Mouse (Mus musculus): ENCODE measurements around the gene Tmem143.
"Not testable (repeated sequence)": the region's sequence is repeated elsewhere in the genome, so short reads cannot be mapped to it uniquely, and the experiment has no call there.

The Tmem143 gene

GRCm38 (mm10) chr7:45921950-45922600 lies 25.3 kb downstream of the Tmem143 start:
- peak; percentile 28 to 33 for DNase-seq (ENCODE audit: low spot score in 2 of 2)

DNA sequence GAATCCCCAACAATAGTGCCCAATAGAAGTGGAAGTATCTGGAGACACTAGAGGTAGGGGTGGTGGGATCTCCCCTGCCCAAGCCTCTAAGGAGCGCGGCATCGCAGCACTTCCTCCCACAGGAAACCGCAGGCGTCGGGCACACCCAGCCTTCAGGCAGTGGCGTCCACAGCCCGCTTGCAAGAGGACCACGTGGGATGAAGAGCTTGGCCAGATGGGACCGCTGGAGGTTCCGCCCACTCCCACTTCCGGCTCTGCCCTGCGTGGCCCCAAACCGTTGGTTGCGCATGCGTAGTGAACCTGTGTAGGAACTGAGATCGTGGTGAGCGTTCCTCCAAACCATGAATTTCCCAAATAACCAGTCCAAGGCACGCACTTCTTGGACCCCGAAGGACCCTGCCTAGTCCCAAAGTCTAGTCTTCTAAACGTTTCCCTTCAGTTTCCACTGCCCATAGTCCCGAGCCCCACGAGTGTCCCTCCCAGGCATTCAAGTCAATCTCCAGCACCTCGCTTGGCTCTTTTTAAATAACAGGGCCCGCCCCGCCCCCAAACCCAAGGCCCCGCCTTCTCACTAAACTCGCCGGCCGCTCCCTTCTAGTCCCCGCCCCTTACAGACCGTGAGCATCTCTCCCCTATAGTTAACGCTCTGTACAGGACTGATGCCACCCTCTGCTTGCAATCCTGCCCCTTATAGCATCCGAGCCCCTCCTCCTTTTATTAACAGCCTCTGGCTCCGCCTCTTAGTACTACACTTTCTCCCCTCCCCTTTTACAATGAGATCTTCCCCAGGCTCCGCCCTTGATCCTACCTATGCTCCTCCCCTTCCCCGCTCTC lies 26.4 kb downstream of the Tmem143 start:
- DNase-seq (ENCODE audit: low spot score in 2 of 2), result peak; percentile 85 to 94

GRCm38 (mm10) chr7:45923762-45924428 lies 27.2 kb downstream of the Tmem143 start, which contains the start of gene Ccdc114:
TSS of gene Ccdc114 (plus strand) at chr7:45924072.
- peak; percentile 58 to 71 for DNase-seq (ENCODE audit: low spot score in 2 of 2)

GRCm38 (mm10) chr7:45924429-45924816 lies 27.7 kb downstream of the Tmem143 start:
- DNase-seq (ENCODE audit: low spot score in 2 of 2), result peak in 1 of 2 experiments; percentile 64

DNA sequence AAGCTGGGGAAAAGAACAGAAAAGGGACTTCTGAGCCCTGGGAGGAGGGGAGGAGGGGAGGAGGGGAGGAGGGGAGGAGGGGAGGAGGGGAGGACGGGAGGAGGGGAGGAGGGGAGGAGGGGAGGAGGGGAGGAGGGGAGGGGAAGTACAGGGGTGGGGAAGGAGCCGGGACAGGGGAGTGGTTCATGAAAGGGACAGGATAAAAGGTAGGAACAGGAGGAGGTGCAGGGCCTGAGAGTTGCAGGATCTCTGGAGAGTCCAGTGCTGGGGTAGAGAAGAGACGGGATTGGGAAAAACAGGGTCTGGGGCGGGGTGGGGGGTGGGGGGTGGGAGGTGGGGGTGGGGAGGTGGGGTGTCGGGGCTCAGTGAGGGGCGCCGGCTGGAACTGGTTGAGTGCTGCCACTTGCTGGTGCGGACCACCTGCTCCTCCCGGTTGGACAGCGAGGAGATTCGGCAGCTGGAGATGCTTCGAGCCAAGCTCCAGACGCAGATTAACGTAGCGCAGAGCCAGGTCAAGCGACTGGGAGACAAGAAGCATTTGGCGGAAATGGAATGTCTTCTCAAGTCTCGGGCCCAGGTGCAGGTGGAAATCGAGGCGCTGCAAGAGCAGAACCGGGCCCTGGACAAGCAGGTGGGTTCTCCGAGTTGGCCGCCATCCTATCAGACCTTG lies 32.0 kb downstream of the Tmem143 start:
- no peak for DNase-seq (ENCODE audit: low spot score in 2 of 2)

DNA sequence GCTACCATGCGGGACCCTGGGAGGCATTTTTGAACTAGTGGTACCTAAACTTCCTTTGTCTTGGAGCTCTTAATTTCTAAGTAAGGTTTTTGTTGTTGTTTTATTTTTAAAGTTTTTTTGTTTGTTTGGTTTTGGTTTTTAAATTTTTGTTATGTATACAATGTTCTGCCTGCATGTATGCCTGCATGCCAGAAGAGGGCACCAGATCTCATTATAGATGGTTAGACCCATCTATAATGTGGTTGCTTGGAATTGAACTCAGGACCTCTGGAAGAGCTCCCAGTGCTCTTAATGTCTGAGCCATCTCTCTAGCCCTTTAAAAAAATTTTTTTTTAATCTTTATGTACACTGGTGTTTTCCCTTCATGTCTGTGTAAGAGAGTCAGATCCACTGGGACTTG lies 32.9 kb downstream of the Tmem143 start:
- no peak for DNase-seq (ENCODE audit: low spot score in 2 of 2)

DNA sequence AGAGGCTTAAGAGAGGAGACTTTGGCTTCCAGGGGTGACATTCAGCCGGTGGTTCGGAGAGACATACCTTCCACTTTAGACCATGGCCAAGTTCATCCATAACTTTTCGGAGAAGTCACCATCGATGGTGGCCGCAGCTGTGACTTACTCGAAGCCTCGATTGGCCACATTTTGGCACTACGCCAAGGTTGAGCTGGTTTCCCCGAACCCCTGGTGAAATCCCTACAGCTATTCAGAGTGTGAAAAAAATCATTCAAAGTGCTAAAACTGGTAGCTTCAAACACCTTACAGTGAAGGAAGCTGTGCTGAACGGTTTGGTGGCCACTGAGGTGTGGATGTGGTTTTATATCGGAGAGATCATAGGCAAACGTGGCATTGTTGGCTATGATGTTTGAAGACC lies 37.0 kb downstream of the Tmem143 start:
- DNase-seq (ENCODE audit: low spot score in 2 of 2), result not testable (repeated sequence)

- peak; percentile 48 to 80 for DNase-seq (ENCODE audit: low spot score in 2 of 2)
Measured at GRCm38 (mm10) chr7:45935114-45935513, 38.4 kb downstream of the Tmem143 start.

DNA sequence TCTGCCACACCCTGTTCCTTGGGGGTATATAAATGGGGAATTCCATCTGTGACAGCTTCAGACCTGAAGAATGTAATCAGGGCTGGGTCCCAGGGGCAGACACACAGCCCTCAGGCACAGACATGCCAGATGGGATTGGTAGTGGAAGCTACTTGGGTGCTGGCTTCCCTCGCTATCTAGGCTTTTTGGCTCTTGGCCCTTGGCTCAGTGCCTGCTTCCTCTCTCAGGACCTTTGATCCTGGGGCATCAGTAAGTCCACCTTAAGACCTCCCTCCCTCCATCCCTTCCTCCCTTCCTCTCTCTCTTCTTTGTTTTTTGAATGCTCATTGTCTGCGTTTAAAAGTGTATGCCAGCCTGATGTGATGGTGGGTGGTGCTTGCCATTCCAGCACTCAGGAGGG lies 43.1 kb downstream of the Tmem143 start:
- DNase-seq (ENCODE audit: low spot score in 2 of 2), result no peak

- no peak for DNase-seq (ENCODE audit: low spot score in 2 of 2)
Measured at GRCm38 (mm10) chr7:45941986-45942385, 45.2 kb downstream of the Tmem143 start.

GRCm38 (mm10) chr7:45943280-45943679 lies 46.5 kb downstream of the Tmem143 start:
- DNase-seq (ENCODE audit: low spot score in 2 of 2), result not testable (repeated sequence)

- DNase-seq (ENCODE audit: low spot score in 2 of 2), result no peak
Measured at GRCm38 (mm10) chr7:45949061-45949460, 52.3 kb downstream of the Tmem143 start.

DNA sequence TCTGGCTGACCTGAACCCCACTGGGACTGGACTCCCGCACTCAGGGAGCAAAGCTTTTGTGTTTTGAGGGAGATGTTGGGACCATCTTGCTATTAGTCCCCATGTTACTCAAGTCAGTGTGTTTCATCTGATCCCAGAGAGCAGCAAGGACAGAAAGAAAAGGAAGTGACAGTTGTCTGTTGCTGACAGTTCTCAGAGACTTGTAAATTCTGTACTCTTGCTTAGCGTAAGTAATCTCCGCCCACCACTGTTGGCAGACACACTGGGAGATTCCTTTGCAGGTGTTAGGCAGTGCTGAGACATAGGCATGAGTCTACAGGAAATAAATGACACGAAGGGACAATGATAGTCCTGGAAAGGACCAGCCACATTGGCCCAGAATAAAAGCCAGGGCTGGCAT lies 59.9 kb downstream of the Tmem143 start:
- no peak for DNase-seq (ENCODE audit: low spot score in 2 of 2)

All from spleen, postnatal 10 days (tissue).